Mouse (Mus musculus): ENCODE results near the gene Brpf3. TPM values are rescaled to one million over a fixed set of nuclear protein-coding genes. Genes with fewer than 3 reads are reported as not detected.
A peak's percentile ranks its signal among the peaks of the same experiment; 100 is the strongest.
"Not testable (repeated sequence)": the region's sequence is repeated elsewhere in the genome, so short reads cannot be mapped to it uniquely, and the experiment has no call there.

Gene Brpf3
- polyA plus RNA-seq, 1 experiment = 63.1 TPM

- no peak overlapping the region for H3K27ac ChIP-seq (ENCODE audit: control insufficient read depth, insufficient read depth, low read length)
- DNase-seq = no peak
- H3K4me3 ChIP-seq (ENCODE audit: control insufficient read depth, insufficient read depth, low read length) = no peak overlapping the region
- TF ChIP-seq CTCF (IDR thresholded peaks at IDR 0.05; ENCODE audit: borderline replicate concordance, control insufficient read depth, extremely low read depth, insufficient read depth, low read length, poor library complexity) = no peak
- TF ChIP-seq POLR2A (IDR thresholded peaks at IDR 0.05; ENCODE audit: control insufficient read depth, extremely low read depth, insufficient read depth, low read length, poor library complexity) = no peak
- no peaks in the 10 kb centered on the region; the same call in 1 of the 2 replicates for H3K27me3 ChIP-seq (ENCODE audit: control insufficient read depth, insufficient read depth, low read length)
- WGBS = 93% methylated on average over 11 of the region's 11 CpGs
- no peaks in the 10 kb centered on the region for H3K36me3 ChIP-seq (ENCODE audit: control insufficient read depth, insufficient read depth, low read length)
- H3K4me1 ChIP-seq (replicated peaks; ENCODE audit: control insufficient read depth, insufficient read depth, low read length) = peaks cover 11% of the 10 kb centered on the region
Observed at GRCm38 (mm10) chr17:28766781-28767515, 33.9 kb upstream of the Brpf3 start.

GRCm38 (mm10) chr17:28769121-28769874 is 31.6 kb upstream of the Brpf3 start, which contains the start of gene Mapk13:
Mapk13 (plus strand) TSS chr17:28769297.
- Histone ChIP-seq H3K4me3 (ENCODE audit: control insufficient read depth, insufficient read depth, low read length) (peak within 1 kb of the TSS; percentile 12), H3K27ac (ENCODE audit: control insufficient read depth, insufficient read depth, low read length) (no peak within 1 kb of the TSS), H3K27me3 (ENCODE audit: control insufficient read depth, insufficient read depth, low read length) (no peaks in the 10 kb centered on the region; the same call in 1 of the 2 replicates), H3K36me3 (ENCODE audit: control insufficient read depth, insufficient read depth, low read length) (no peaks in the 10 kb centered on the region), H3K4me1 (replicated peaks; ENCODE audit: control insufficient read depth, insufficient read depth, low read length) (peaks cover 11% of the 10 kb centered on the region)
- 3% methylated on average over 57 of the region's 58 CpGs for WGBS
- DNase-seq = no peak
- no peak for TF ChIP-seq POLR2A (IDR thresholded peaks at IDR 0.05; ENCODE audit: control insufficient read depth, extremely low read depth, insufficient read depth, low read length, poor library complexity)
- no peak for TF ChIP-seq CTCF (IDR thresholded peaks at IDR 0.05; ENCODE audit: borderline replicate concordance, control insufficient read depth, extremely low read depth, insufficient read depth, low read length, poor library complexity)

GRCm38 (mm10) chr17:28769875-28770421 is 30.9 kb upstream of the Brpf3 start:
- no peak for DNase-seq
- peak overlapping the region; percentile 12 for H3K4me3 ChIP-seq (ENCODE audit: control insufficient read depth, insufficient read depth, low read length)
- WGBS = 3% methylated on average over 24 of the region's 24 CpGs
- H3K27me3 ChIP-seq (ENCODE audit: control insufficient read depth, insufficient read depth, low read length) = no peaks in the 10 kb centered on the region; the same call in 1 of the 2 replicates
- H3K36me3 ChIP-seq (ENCODE audit: control insufficient read depth, insufficient read depth, low read length) = no peaks in the 10 kb centered on the region
- H3K4me1 ChIP-seq (replicated peaks; ENCODE audit: control insufficient read depth, insufficient read depth, low read length) = peaks cover 11% of the 10 kb centered on the region
- H3K27ac ChIP-seq (ENCODE audit: control insufficient read depth, insufficient read depth, low read length) = no peak overlapping the region
- TF ChIP-seq CTCF (IDR thresholded peaks at IDR 0.05; ENCODE audit: borderline replicate concordance, control insufficient read depth, extremely low read depth, insufficient read depth, low read length, poor library complexity) (no peak), POLR2A (IDR thresholded peaks at IDR 0.05; ENCODE audit: control insufficient read depth, extremely low read depth, insufficient read depth, low read length, poor library complexity) (no peak)

DNA sequence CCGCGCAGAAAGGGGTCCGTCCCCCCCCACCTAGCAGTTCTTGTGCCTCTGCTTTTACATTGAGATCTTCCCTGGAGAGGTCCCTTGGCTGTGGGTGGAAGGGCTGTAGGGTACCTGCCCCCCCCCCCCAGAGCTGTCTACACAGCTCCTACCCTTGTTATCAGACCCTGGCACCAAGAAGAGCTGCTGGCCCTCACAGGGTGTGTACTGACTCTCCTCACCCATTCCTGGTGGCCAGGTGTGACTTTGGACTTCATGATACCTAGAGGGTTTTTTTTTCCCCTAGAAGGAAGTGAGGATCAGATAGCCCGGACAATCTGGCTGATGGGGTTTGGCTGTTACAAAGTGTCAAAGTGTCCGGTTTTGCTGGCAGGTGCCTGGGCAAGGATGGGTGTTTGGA is 29.6 kb upstream of the Brpf3 start:
- no peak overlapping the region for H3K4me3 ChIP-seq (ENCODE audit: control insufficient read depth, insufficient read depth, low read length)
- TF ChIP-seq POLR2A (IDR thresholded peaks at IDR 0.05; ENCODE audit: control insufficient read depth, extremely low read depth, insufficient read depth, low read length, poor library complexity) (no peak), CTCF (IDR thresholded peaks at IDR 0.05; ENCODE audit: borderline replicate concordance, control insufficient read depth, extremely low read depth, insufficient read depth, low read length, poor library complexity) (no peak)
- H3K27me3 ChIP-seq (ENCODE audit: control insufficient read depth, insufficient read depth, low read length) = no peaks in the 10 kb centered on the region; the same call in 1 of the 2 replicates
- no peak for DNase-seq
- H3K27ac ChIP-seq (ENCODE audit: control insufficient read depth, insufficient read depth, low read length) = no peak overlapping the region
- peaks cover 11% of the 10 kb centered on the region for H3K4me1 ChIP-seq (replicated peaks; ENCODE audit: control insufficient read depth, insufficient read depth, low read length)
- WGBS = 92% methylated on average over 5 of the region's 5 CpGs
- no peaks in the 10 kb centered on the region for H3K36me3 ChIP-seq (ENCODE audit: control insufficient read depth, insufficient read depth, low read length)

GRCm38 (mm10) chr17:28774303-28774702 is 26.6 kb upstream of the Brpf3 start:
- H3K36me3 ChIP-seq (ENCODE audit: control insufficient read depth, insufficient read depth, low read length); H3K27ac ChIP-seq (ENCODE audit: control insufficient read depth, insufficient read depth, low read length); DNase-seq; H3K4me3 ChIP-seq (ENCODE audit: control insufficient read depth, insufficient read depth, low read length); H3K27me3 ChIP-seq (ENCODE audit: control insufficient read depth, insufficient read depth, low read length); H3K4me1 ChIP-seq (replicated peaks; ENCODE audit: control insufficient read depth, insufficient read depth, low read length): not testable (repeated sequence)
- 97% methylated on average over 9 of the region's 9 CpGs for WGBS

DNA sequence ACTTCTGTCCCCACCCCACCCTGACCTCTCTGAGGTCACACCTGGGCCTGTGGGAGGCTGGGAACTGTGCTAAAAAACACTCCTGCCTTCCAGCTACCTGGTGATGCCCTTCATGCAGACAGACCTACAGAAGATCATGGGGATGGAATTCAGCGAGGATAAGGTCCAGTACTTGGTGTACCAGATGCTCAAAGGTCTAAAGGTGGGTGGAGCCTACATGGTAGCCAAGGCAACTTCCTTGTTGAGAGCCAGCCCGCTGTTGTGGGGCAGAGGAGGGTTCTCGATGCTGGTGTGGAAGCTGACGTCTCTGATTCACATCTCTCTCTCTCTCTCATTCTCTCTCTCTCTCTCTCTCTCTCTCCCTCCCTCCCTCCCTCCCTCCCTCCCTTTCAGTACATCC is 25.7 kb upstream of the Brpf3 start:
- no peak for DNase-seq
- 88% methylated on average over 4 of the region's 4 CpGs for WGBS
- no peaks in the 10 kb centered on the region for H3K4me1 ChIP-seq (replicated peaks; ENCODE audit: control insufficient read depth, insufficient read depth, low read length)
- H3K36me3 ChIP-seq (ENCODE audit: control insufficient read depth, insufficient read depth, low read length) = no peaks in the 10 kb centered on the region
- H3K4me3 ChIP-seq (ENCODE audit: control insufficient read depth, insufficient read depth, low read length) = no peak overlapping the region
- no peak overlapping the region for H3K27ac ChIP-seq (ENCODE audit: control insufficient read depth, insufficient read depth, low read length)
- no peak for TF ChIP-seq CTCF (IDR thresholded peaks at IDR 0.05; ENCODE audit: borderline replicate concordance, control insufficient read depth, extremely low read depth, insufficient read depth, low read length, poor library complexity)
- no peak for TF ChIP-seq POLR2A (IDR thresholded peaks at IDR 0.05; ENCODE audit: control insufficient read depth, extremely low read depth, insufficient read depth, low read length, poor library complexity)
- H3K27me3 ChIP-seq (ENCODE audit: control insufficient read depth, insufficient read depth, low read length) = no peaks in the 10 kb centered on the region; the same call in 1 of the 2 replicates

All from thymus, adult 2 months (tissue).